In genomic region chr7:81339783-81340182, GRCm38 (mm10) we compare ENCODE assay signal across 8 mouse cellular contexts. TPM values are rescaled to one million over a fixed set of nuclear protein-coding genes. Genes with fewer than 3 reads are reported as not detected.
DNase-seq lines count a peak whose midpoint lies in the region; ATAC-seq and TF ChIP-seq lines count a peak whose summit lies in the region.
"Had no signal": no experiment of that assay in that cellular context is flagged by ENCODE, and none has a peak within 500 bp of the region (broad histone marks: within the 10 kb centered on the region; RNA-seq: fewer than 3 reads in every experiment).

No protein-coding gene starts in this region.

- H3K4me1 ChIP-seq in CH12.LX (ENCODE audit: control insufficient read depth in 1 of 2, insufficient read depth in 2 of 2), result peaks cover 2 to 29% of the 10 kb centered on the region in 2 experiments; a peak in 2 of 4 replicates
- peaks cover 12% of the 10 kb centered on the region for H3K4me1 ChIP-seq in stomach, embryonic 14.5 days (ENCODE audit: control insufficient read depth, insufficient read depth, low read length)

- no peaks in the 10 kb centered on the region for H3K27me3 ChIP-seq in CH12.LX (replicated peaks)
- H3K27me3 ChIP-seq in stomach, embryonic 14.5 days (ENCODE audit: control insufficient read depth, insufficient read depth, low read length), result no peaks in the 10 kb centered on the region
- H3K27me3 ChIP-seq: neural tube, embryonic 13.5 days had no signal

- TF ChIP-seq CTCF in CH12.LX (conservative IDR thresholded peaks at IDR 0.05 in 1 of 2, IDR thresholded peaks at IDR 0.05 in 1 of 2; ENCODE audit: low read depth in 2 of 2, low read length in 2 of 2), result peak; percentile 85 to 87

- TF ChIP-seq EP300 in CH12.LX (IDR thresholded peaks at IDR 0.05; ENCODE audit: low read length), result no peak

- WGBS in stomach, embryonic 14.5 days, result 74% methylated on average over 4 of the region's 4 CpGs

- peak; percentile 43; the same call in 1 of the 2 replicates for TF ChIP-seq POLR2A in CH12.LX (IDR thresholded peaks at IDR 0.05; ENCODE audit: low read depth, low read length)

- no peak overlapping the region for H3K4me2 ChIP-seq in CH12.LX (ENCODE audit: insufficient read depth, low read depth, poor library complexity, severe bottlenecking)
- H3K4me2 ChIP-seq in stomach, embryonic 14.5 days (replicated peaks; ENCODE audit: low read depth, low read length), result no peak overlapping the region
- H3K4me2 ChIP-seq: neural tube, embryonic 13.5 days had no signal

- H3K27ac ChIP-seq in CH12.LX (ENCODE audit: insufficient read depth, low read depth), result no peak overlapping the region
- no peak overlapping the region for H3K27ac ChIP-seq in stomach, embryonic 14.5 days (ENCODE audit: low read length)
- H3K27ac ChIP-seq: neural tube, embryonic 13.5 days had no signal

- TF ChIP-seq RAD21 in CH12.LX (IDR thresholded peaks at IDR 0.05; ENCODE audit: low read depth, low read length), result peak; percentile 67

- H3K36me3 ChIP-seq in CH12.LX (replicated peaks in 1 of 2; ENCODE audit: control insufficient read depth in 1 of 2, insufficient read depth in 1 of 2, low read length in 1 of 2), result peaks cover 81 to 95% of the 10 kb centered on the region in 2 experiments
- H3K36me3 ChIP-seq in stomach, embryonic 14.5 days (ENCODE audit: control insufficient read depth, insufficient read depth, low read length), result peaks cover 43% of the 10 kb centered on the region

- DNase-seq in layer of hippocampus, adult 11-12 months (ENCODE audit: low spot score), result peak; percentile 49
- no peak for DNase-seq in layer of hippocampus, adult 9-10 months (ENCODE audit: low spot score)
- DNase-seq in CH12.LX (ENCODE audit: extremely low read depth) (peak; percentile 87), ZHBTc4 (ENCODE audit: low read depth, low spot score) (peak; percentile 94)
- peak; percentile 58 for DNase-seq in lung, postnatal 10 days

- no peak overlapping the region for H3K9ac ChIP-seq in CH12.LX (ENCODE audit: insufficient read depth, low read depth)
- H3K9ac ChIP-seq in stomach, embryonic 14.5 days (replicated peaks; ENCODE audit: low read depth, low read length), result no peak overlapping the region
- H3K9ac ChIP-seq: neural tube, embryonic 13.5 days had no signal

- H3K79me2 ChIP-seq in CH12.LX (replicated peaks; ENCODE audit: control insufficient read depth, extremely low read depth, insufficient read depth, poor library complexity, severe bottlenecking), result peaks cover 38% of the 10 kb centered on the region

- no peaks in the 10 kb centered on the region for H3K9me3 ChIP-seq in CH12.LX (replicated peaks; ENCODE audit: low read length)
- H3K9me3 ChIP-seq in stomach, embryonic 14.5 days (ENCODE audit: control insufficient read depth, low read depth, low read length), result no peaks in the 10 kb centered on the region
- H3K9me3 ChIP-seq: neural tube, embryonic 13.5 days had no signal

- dilution Hi-C loops in CH12.LX (cut with MboI; ENCODE audit: extremely low pct_ligation_motif_present, extremely low pct_unique_long_range_greater_than_20kb, low sequenced_read_pairs), result no loop called here

- in situ Hi-C loops in CH12.LX (cut with MboI; ENCODE audit: low pct_ligation_motif_present, low pct_unique_long_range_greater_than_20kb, low sequenced_read_pairs), result loop anchor here (5.0 kb wide), 1 partner anchor 172 kb away; no protein-coding TSS in a partner anchor

- peak; percentile 26 to 50; a peak in 2 of 4 replicates for ATAC-seq in hematopoietic stem cell, adult 5-6 weeks (replicated peaks in 1 of 2; ENCODE audit: insufficient read depth in 1 of 2, low FRiP score in 2 of 2, low TSS enrichment in 1 of 2, low read depth in 1 of 2, poor library complexity in 2 of 2, severe bottlenecking in 2 of 2)
- peak; percentile 57 for ATAC-seq in stomach, embryonic 14.5 days (ENCODE audit: insufficient number of reproducible peaks, insufficient read depth, low FRiP score, low read depth)

- no peak overlapping the region for H3K4me3 ChIP-seq in CH12.LX (replicated peaks in 1 of 3; ENCODE audit: low read depth in 2 of 3, low read length in 2 of 3, poor library complexity in 1 of 3)
- no peak overlapping the region for H3K4me3 ChIP-seq in stomach, embryonic 14.5 days (ENCODE audit: low read depth, low read length)
- H3K4me3 ChIP-seq: neural tube, embryonic 13.5 days had no signal

TF ChIP-seq in CH12.LX, 34 proteins besides CTCF, POLR2A, EP300 and RAD21:
- TF ChIP-seq ZC3H11A (IDR thresholded peaks at IDR 0.05; ENCODE audit: low read depth, low read length) (peak; percentile 26), POLR2AphosphoS2 (IDR thresholded peaks at IDR 0.05; ENCODE audit: low read depth, low read length) (no peak), MAX (IDR thresholded peaks at IDR 0.05; ENCODE audit: low read length) (peak; percentile 81), MYC (IDR thresholded peaks at IDR 0.05; ENCODE audit: low read depth, low read length) (peak; percentile 94), SMC3 (IDR thresholded peaks at IDR 0.05; ENCODE audit: low read depth, low read length) (peak; percentile 67)

RNA-seq across cellular contexts. Expression of gene Rps17, which starts 5.3 kb away (rescaled TPM):
- total RNA-seq in CH12.LX (2012; rRNA removed) (5,063 and 5,120 TPM in 2 replicates), CH12.LX (2014; rRNA removed) (4,582 and 5,238 TPM in 2 replicates)
- polyA plus RNA-seq in CH12.LX (2012; ENCODE audit: insufficient read length, low read depth), result 2,159 and 2,532 TPM in 2 replicates
- total RNA-seq in hematopoietic stem cell, adult 5-6 weeks (2017), result 3,468 and 4,593 TPM in 2 replicates
- 1,419 and 1,515 TPM in 2 replicates for polyA plus RNA-seq in stomach, embryonic 14.5 days (2014; fragmentation: Nextera tagmentation; extraction: Ambion mirVana)
